Mouse (Mus musculus): ENCODE results near the gene Fgfr2. TPM values are rescaled to one million over a fixed set of nuclear protein-coding genes. Genes with fewer than 3 reads are reported as not detected.

The Fgfr2 gene
- polyA plus RNA-seq, 1 experiment = 0.17 TPM

DNA sequence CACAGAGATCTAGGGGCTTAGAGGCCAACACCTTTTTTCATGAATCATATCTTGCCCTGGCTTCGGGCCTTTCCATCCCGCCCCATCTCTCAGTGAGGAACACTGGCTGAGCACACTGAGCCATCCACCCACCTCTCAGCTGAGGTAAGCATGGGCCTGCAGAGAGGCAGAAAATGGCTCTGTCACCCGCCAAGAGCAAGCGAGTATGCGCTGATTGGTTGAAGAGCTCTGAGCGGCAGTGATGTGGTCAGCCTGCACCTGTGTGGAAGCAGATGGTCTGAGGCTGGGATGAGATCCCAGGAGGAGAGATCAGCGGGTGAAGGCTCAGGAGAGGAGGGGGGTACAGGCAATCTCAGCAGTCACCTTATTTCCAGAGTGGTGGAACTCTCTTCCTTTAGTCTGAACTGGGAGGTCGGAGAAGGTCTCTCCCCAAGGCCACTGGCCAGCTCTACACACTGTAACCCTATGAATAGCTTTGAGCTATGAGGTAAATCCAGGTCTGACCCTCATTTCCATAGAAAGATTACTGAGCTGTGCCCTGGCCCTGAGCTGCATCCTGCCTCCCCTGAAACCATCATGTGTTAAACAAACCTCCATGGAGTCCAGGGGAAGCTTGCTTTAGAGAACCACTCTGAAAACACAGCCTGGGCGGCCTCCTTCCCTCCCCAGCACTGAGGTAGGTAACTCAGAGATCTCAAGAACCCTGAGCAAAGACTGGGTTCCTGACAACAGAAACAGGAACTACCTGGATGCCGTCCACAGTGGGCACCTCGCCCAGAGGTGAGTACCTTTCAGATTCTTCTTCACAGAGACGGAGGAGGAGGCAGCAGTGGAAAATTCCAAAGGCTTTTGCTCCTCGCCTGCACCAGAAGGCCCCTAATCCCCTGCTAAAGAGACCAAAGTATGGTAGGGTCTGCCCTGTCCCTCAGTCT, 316.0 kb downstream of the Fgfr2 start:
- no peak overlapping the region for H3K4me2 ChIP-seq (ENCODE audit: low read depth)
- H3K36me3 ChIP-seq (ENCODE audit: control insufficient read depth, insufficient read depth) = no peaks in the 10 kb centered on the region
- H3K79me2 ChIP-seq (ENCODE audit: control insufficient read depth, insufficient read depth) = peaks cover 43% of the 10 kb centered on the region
- H3K4me3 ChIP-seq = no peak overlapping the region
- TF ChIP-seq POLR2A (IDR thresholded peaks at IDR 0.05; ENCODE audit: insufficient read length, low read depth) (no peak), SRF (IDR thresholded peaks at IDR 0.05; ENCODE audit: control insufficient read depth, insufficient read length, low read depth) (no peak), MYOD1 (IDR thresholded peaks at IDR 0.05; ENCODE audit: control insufficient read depth in 1 of 3, insufficient read length in 2 of 3, low read depth in 2 of 3) (peak in 2 of 3 experiments; percentile 59 to 74), MYOG (IDR thresholded peaks at IDR 0.05; ENCODE audit: control insufficient read depth in 1 of 3, insufficient read depth in 1 of 3, insufficient read length in 2 of 3, low read depth in 2 of 3) (peak in 1 of 3 experiments; percentile 84)
- H3K27me3 ChIP-seq (ENCODE audit: control insufficient read depth, insufficient read depth, insufficient read length) = no peaks in the 10 kb centered on the region
- no peak overlapping the region for H3ac ChIP-seq (ENCODE audit: control insufficient read depth, insufficient read length)

- H3K36me3 ChIP-seq (ENCODE audit: control insufficient read depth, insufficient read depth) = no peaks in the 10 kb centered on the region
- H3K27me3 ChIP-seq (ENCODE audit: control insufficient read depth, insufficient read depth, insufficient read length) = no peaks in the 10 kb centered on the region
- H3K4me3 ChIP-seq = no peak overlapping the region
- H3K4me2 ChIP-seq (ENCODE audit: low read depth) = no peak overlapping the region
- peaks cover 52% of the 10 kb centered on the region for H3K79me2 ChIP-seq (ENCODE audit: control insufficient read depth, insufficient read depth)
- TF ChIP-seq TCF3 (IDR thresholded peaks at IDR 0.05; ENCODE audit: insufficient read length, low read depth) (no peak), USF1 (IDR thresholded peaks at IDR 0.05; ENCODE audit: low read depth) (no peak), CEBPB (IDR thresholded peaks at IDR 0.05; ENCODE audit: insufficient read depth, poor library complexity, severe bottlenecking) (no peak), TCF12 (IDR thresholded peaks at IDR 0.05; ENCODE audit: insufficient read depth, poor library complexity, severe bottlenecking) (no peak)
- no peak overlapping the region for H3ac ChIP-seq (ENCODE audit: control insufficient read depth, insufficient read length)
Measured at GRCm38 (mm10) chr7:132806286-132806685, 316.9 kb downstream of the Fgfr2 start.

GRCm38 (mm10) chr7:132804951-132805350, 318.2 kb downstream of the Fgfr2 start:
- H3K27me3 ChIP-seq (ENCODE audit: control insufficient read depth, insufficient read depth, insufficient read length) = no peaks in the 10 kb centered on the region
- no peak overlapping the region for H3K4me3 ChIP-seq
- TF ChIP-seq SRF (IDR thresholded peaks at IDR 0.05; ENCODE audit: control insufficient read depth, insufficient read length, low read depth) (no peak), POLR2AphosphoS2 (IDR thresholded peaks at IDR 0.05; ENCODE audit: insufficient read length, low read depth) (no peak), MAX (IDR thresholded peaks at IDR 0.05; ENCODE audit: low read depth) (no peak), E2F4 (IDR thresholded peaks at IDR 0.05; ENCODE audit: insufficient read depth) (no peak), CEBPB (IDR thresholded peaks at IDR 0.05; ENCODE audit: insufficient read depth, poor library complexity, severe bottlenecking) (no peak), TCF12 (IDR thresholded peaks at IDR 0.05; ENCODE audit: insufficient read depth, poor library complexity, severe bottlenecking) (no peak), REST (IDR thresholded peaks at IDR 0.05; ENCODE audit: insufficient read depth, insufficient read length) (no peak), USF1 (IDR thresholded peaks at IDR 0.05; ENCODE audit: low read depth) (no peak), MYOD1 (IDR thresholded peaks at IDR 0.05; ENCODE audit: control insufficient read depth in 1 of 3, insufficient read length in 2 of 3, low read depth in 2 of 3) (no peak), MYOG (IDR thresholded peaks at IDR 0.05; ENCODE audit: control insufficient read depth in 1 of 3, insufficient read depth in 1 of 3, insufficient read length in 2 of 3, low read depth in 2 of 3) (no peak), TCF3 (IDR thresholded peaks at IDR 0.05; ENCODE audit: insufficient read length, low read depth) (no peak), POLR2A (IDR thresholded peaks at IDR 0.05; ENCODE audit: insufficient read length, low read depth) (no peak)
- no peak overlapping the region for H3ac ChIP-seq (ENCODE audit: control insufficient read depth, insufficient read length)
- no peak overlapping the region for H3K4me2 ChIP-seq (ENCODE audit: low read depth)
- H3K79me2 ChIP-seq (ENCODE audit: control insufficient read depth, insufficient read depth) = peaks cover 54% of the 10 kb centered on the region
- H3K36me3 ChIP-seq (ENCODE audit: control insufficient read depth, insufficient read depth) = no peaks in the 10 kb centered on the region

- H3K36me3 ChIP-seq (ENCODE audit: control insufficient read depth, insufficient read depth) = no peaks in the 10 kb centered on the region
- H3K4me3 ChIP-seq = no peak overlapping the region
- no peak for TF ChIP-seq MYOD1 (IDR thresholded peaks at IDR 0.05; ENCODE audit: control insufficient read depth in 1 of 3, insufficient read length in 2 of 3, low read depth in 2 of 3)
- TF ChIP-seq USF1 (IDR thresholded peaks at IDR 0.05; ENCODE audit: low read depth) = no peak
- no peak for TF ChIP-seq MAX (IDR thresholded peaks at IDR 0.05; ENCODE audit: low read depth)
- no peak for TF ChIP-seq MYOG (IDR thresholded peaks at IDR 0.05; ENCODE audit: control insufficient read depth in 1 of 3, insufficient read depth in 1 of 3, insufficient read length in 2 of 3, low read depth in 2 of 3)
- no peak for TF ChIP-seq TCF3 (IDR thresholded peaks at IDR 0.05; ENCODE audit: insufficient read length, low read depth)
- no peak for TF ChIP-seq CEBPB (IDR thresholded peaks at IDR 0.05; ENCODE audit: insufficient read depth, poor library complexity, severe bottlenecking)
- TF ChIP-seq POLR2AphosphoS2 (IDR thresholded peaks at IDR 0.05; ENCODE audit: insufficient read length, low read depth) = no peak
- no peak for TF ChIP-seq REST (IDR thresholded peaks at IDR 0.05; ENCODE audit: insufficient read depth, insufficient read length)
- no peak for TF ChIP-seq E2F4 (IDR thresholded peaks at IDR 0.05; ENCODE audit: insufficient read depth)
- H3K79me2 ChIP-seq (ENCODE audit: control insufficient read depth, insufficient read depth) = peaks cover 54% of the 10 kb centered on the region
- H3K27me3 ChIP-seq (ENCODE audit: control insufficient read depth, insufficient read depth, insufficient read length) = no peaks in the 10 kb centered on the region
- no peak overlapping the region for H3ac ChIP-seq (ENCODE audit: control insufficient read depth, insufficient read length)
- H3K4me2 ChIP-seq (ENCODE audit: low read depth) = no peak overlapping the region
Measured at GRCm38 (mm10) chr7:132804461-132804860, 318.7 kb downstream of the Fgfr2 start.

GRCm38 (mm10) chr7:132803962-132804361, 319.2 kb downstream of the Fgfr2 start:
- Histone ChIP-seq H3ac (ENCODE audit: control insufficient read depth, insufficient read length) (no peak overlapping the region), H3K4me2 (ENCODE audit: low read depth) (no peak overlapping the region), H3K27me3 (ENCODE audit: control insufficient read depth, insufficient read depth, insufficient read length) (no peaks in the 10 kb centered on the region), H3K79me2 (ENCODE audit: control insufficient read depth, insufficient read depth) (peaks cover 56% of the 10 kb centered on the region), H3K4me3 (no peak overlapping the region), H3K36me3 (ENCODE audit: control insufficient read depth, insufficient read depth) (no peaks in the 10 kb centered on the region)
- TF ChIP-seq REST (IDR thresholded peaks at IDR 0.05; ENCODE audit: insufficient read depth, insufficient read length) (no peak), POLR2AphosphoS2 (IDR thresholded peaks at IDR 0.05; ENCODE audit: insufficient read length, low read depth) (no peak), MYOD1 (IDR thresholded peaks at IDR 0.05; ENCODE audit: control insufficient read depth in 1 of 3, insufficient read length in 2 of 3, low read depth in 2 of 3) (no peak), SRF (IDR thresholded peaks at IDR 0.05; ENCODE audit: control insufficient read depth, insufficient read length, low read depth) (no peak), E2F4 (IDR thresholded peaks at IDR 0.05; ENCODE audit: insufficient read depth) (no peak), MYOG (IDR thresholded peaks at IDR 0.05; ENCODE audit: control insufficient read depth in 1 of 3, insufficient read depth in 1 of 3, insufficient read length in 2 of 3, low read depth in 2 of 3) (no peak), TCF12 (IDR thresholded peaks at IDR 0.05; ENCODE audit: insufficient read depth, poor library complexity, severe bottlenecking) (no peak), MAX (IDR thresholded peaks at IDR 0.05; ENCODE audit: low read depth) (no peak), USF1 (IDR thresholded peaks at IDR 0.05; ENCODE audit: low read depth) (no peak), CEBPB (IDR thresholded peaks at IDR 0.05; ENCODE audit: insufficient read depth, poor library complexity, severe bottlenecking) (no peak)
